Mouse (Mus musculus) granulocyte monocyte progenitor cell, adult 5-6 weeks (primary cell): ENCODE results near the gene Kirrel3. TPM values are rescaled to one million over a fixed set of nuclear protein-coding genes. Genes with fewer than 3 reads are reported as not detected.

Experiments
- ATAC-seq: replicated peaks from 2 replicates; pipeline ENCODE4 v1.8.0; 2016; ENCODE audit warnings: mild to moderate bottlenecking, moderate TSS enrichment, inconsistent platforms; ENCODE audit not compliant: poor library complexity, severe bottlenecking
- total RNA-seq, 2 experiments: library from RNA; stranded (forward) in 1 of 2; stranded (reverse) in 1 of 2; fragments of 200-712, 200-1000 nt in 1 of 2; fragments of >200 nt in 1 of 2; fragmentation: Nextera tagmentation in 1 of 2; gene quantifications; 2 replicates each; pipeline ENCODE4 v1.2.3; 2014 to 2017

The Kirrel3 gene
- total RNA-seq, 2 experiments from 2014 or later = not detected

- no peak for ATAC-seq
These were observed 554.2 kb downstream of the Kirrel3 start for GRCm38 (mm10) chr9:35039846-35040245.

GRCm38 (mm10) chr9:35041493-35041892 lies 555.8 kb downstream of the Kirrel3 start:
- no peak for ATAC-seq

GRCm38 (mm10) chr9:35043619-35044018 lies 557.9 kb downstream of the Kirrel3 start:
- no peak for ATAC-seq

GRCm38 (mm10) chr9:35044458-35044857 lies 558.8 kb downstream of the Kirrel3 start:
- no peak for ATAC-seq

DNA sequence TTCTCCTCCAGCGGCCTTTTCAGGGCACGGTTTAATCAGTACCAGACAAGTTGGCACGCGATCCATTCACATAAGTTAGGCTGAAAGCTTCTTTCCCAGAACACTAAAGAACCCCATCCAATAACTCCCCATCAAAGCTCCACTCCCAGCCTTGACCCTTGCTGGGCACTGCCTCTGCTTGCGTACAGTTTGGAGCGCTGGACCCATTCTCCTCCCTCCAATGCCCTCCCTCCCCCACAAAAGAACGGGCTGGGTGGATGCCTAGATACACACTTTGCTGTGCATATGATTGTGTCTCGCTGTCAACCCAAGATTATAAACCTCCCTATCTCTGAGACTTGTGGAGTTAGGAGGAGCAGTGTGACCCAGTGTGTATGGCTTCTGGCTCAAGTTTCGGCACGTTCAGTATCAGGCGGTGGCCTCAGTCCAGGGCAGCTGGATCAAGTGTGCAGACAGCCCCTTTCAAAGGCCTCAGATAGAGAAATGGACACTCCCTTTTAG lies 559.4 kb downstream of the Kirrel3 start:
- ATAC-seq = no peak

DNA sequence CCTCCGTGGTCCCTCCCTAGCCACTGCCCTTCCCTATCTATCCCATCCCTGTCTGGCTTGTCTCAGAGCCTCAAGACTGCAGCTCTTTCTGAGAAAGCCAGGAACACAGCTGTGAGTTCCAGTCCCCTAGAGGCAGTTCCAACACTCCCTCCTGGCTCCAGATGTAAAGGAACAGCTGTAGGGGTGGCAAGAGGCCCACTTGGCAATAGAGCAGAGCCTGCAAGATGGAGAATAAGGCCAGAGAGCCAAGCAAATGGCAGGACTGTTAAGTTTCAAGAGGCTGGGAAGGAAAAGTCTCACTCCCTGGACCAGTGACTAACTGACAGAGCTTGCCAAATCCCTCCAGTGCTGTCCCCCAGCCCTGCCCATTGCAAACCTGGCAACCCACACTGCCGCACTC lies 560.1 kb downstream of the Kirrel3 start:
- no peak for ATAC-seq

- no peak for ATAC-seq
These were observed 562.8 kb downstream of the Kirrel3 start for GRCm38 (mm10) chr9:35048449-35048848.

GRCm38 (mm10) chr9:35049891-35050527 lies 564.3 kb downstream of the Kirrel3 start:
- ATAC-seq = peak; percentile 35

DNA sequence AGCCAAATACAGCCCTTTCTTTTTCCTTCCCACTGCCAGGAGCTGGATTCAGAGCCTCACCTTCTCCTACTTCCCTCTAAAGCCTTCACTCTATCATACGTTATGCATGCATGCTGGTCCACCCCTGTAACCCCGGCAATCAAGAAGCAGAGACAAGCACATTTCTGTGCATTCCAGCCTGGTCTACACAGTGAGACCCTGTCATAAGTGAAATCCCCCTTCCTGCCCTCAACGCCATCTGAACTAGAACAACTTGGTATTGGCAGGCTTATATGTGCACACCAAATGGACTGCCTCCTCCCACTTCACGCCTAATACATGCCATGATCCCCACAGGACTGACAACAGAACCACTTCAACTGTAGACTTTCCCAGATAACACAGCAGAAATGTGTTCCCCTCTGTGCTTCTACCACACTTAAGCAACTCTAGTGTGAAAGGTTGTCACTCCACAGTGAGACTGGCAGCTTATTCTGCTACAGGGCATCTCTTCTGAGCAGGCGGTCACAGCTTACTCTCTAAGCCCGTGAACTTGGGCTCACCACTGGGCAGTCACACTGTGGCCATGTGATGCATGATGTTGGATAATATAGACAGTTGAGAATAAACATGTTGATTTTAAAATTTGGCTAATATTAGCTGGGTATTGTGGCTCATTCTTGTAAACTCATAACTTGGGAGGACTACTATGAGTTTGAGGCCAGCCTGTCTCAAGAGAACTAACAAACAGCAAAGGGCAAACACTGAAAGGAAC lies 565.2 kb downstream of the Kirrel3 start:
- ATAC-seq = no peak

GRCm38 (mm10) chr9:35051666-35052065 lies 566.0 kb downstream of the Kirrel3 start:
- ATAC-seq = no peak

GRCm38 (mm10) chr9:35052671-35053070 lies 567.0 kb downstream of the Kirrel3 start:
- ATAC-seq = no peak

GRCm38 (mm10) chr9:35053081-35053480 lies 567.4 kb downstream of the Kirrel3 start:
- no peak for ATAC-seq

GRCm38 (mm10) chr9:35053669-35054068 lies 568.0 kb downstream of the Kirrel3 start:
- no peak for ATAC-seq

DNA sequence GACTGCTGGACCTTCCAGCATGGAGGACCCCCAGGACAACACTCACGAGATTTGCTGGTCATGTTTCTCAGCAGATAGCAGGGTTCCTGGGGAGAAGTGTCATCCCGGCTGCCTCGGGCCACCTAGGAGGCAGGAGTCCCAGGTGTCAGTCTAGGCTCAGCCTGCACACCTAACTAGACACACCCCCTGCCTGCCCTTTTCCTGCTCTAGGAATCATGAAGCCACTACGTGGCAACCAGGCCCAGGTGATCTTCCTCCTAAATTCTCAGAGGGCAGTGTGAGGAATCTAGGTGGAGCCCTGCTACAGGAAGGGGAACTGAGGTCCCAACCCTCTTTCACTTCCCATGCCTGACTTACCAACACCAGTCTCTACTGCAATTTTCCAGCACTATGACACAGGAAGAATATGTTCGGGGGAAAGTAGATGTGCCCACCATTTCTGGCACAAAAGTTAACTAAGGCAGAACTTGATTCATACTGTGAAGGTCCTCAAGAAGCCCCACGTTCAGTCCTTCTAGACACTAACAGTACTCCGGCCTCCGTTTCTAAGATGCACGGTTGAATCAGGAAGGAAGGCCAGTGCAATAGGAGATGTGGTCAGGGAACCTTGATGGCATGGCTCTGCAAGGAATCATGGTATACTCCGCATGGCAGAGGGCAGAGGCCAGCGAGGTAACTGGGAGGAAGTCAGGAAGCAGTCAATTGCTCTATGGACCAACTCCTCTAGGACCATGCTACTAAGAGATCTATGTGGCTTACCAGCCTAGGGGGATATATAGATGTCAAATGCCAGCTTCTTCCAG lies 570.0 kb downstream of the Kirrel3 start:
- peak; percentile 81 for ATAC-seq

DNA sequence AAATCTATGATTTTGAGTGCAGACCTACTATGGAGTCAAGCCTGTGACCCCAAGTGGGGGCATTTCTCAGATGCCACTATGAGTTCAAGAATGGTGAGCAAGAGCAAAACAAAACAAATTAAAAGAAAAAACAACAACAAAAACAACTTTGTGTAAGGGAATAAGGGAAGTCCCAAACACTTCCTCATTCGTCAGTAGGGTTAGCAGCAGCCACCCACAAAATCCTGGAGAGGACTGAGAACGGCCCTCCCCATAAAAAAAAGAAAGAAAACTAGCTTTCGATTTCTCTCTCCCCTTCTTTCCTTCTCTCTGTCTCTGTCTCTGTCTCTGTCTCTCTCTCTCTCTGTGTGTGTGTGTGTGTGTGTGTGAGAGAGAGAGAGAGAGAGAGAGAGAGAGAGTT lies 570.9 kb downstream of the Kirrel3 start:
- peak; percentile 43 for ATAC-seq

GRCm38 (mm10) chr9:35057631-35058030 lies 571.9 kb downstream of the Kirrel3 start:
- no peak for ATAC-seq

- no peak for ATAC-seq
These were observed 572.5 kb downstream of the Kirrel3 start for GRCm38 (mm10) chr9:35058186-35058585.

- ATAC-seq = no peak
These were observed 573.1 kb downstream of the Kirrel3 start for GRCm38 (mm10) chr9:35058596-35059354.

- peak; percentile 44 for ATAC-seq
These were observed 574.2 kb downstream of the Kirrel3 start for GRCm38 (mm10) chr9:35059881-35060280.

GRCm38 (mm10) chr9:35061446-35061845 lies 575.8 kb downstream of the Kirrel3 start:
- peak; percentile 77 for ATAC-seq
